Mouse (Mus musculus) inflammation-experienced regulatory T-cells, adult 6 months (primary cell): ENCODE results near the gene Kirrel2. TPM values are rescaled to one million over a fixed set of nuclear protein-coding genes. Genes with fewer than 3 reads are reported as not detected.
"Not testable (repeated sequence)": the region's sequence is repeated elsewhere in the genome, so short reads cannot be mapped to it uniquely, and the experiment has no call there.

Experiments used
- ATAC-seq: one replicate; pipeline ENCODE4 v1.8.0; 2017
- polyA plus RNA-seq, 3 experiments: library from polyadenylated mRNA; unstranded; fragments of 100-300 nt; shearing (Covaris generic); gene quantifications; one replicate each; pipeline ENCODE4 v1.2.1; 2017

Kirrel2 gene
- not detected for polyA plus RNA-seq

DNA sequence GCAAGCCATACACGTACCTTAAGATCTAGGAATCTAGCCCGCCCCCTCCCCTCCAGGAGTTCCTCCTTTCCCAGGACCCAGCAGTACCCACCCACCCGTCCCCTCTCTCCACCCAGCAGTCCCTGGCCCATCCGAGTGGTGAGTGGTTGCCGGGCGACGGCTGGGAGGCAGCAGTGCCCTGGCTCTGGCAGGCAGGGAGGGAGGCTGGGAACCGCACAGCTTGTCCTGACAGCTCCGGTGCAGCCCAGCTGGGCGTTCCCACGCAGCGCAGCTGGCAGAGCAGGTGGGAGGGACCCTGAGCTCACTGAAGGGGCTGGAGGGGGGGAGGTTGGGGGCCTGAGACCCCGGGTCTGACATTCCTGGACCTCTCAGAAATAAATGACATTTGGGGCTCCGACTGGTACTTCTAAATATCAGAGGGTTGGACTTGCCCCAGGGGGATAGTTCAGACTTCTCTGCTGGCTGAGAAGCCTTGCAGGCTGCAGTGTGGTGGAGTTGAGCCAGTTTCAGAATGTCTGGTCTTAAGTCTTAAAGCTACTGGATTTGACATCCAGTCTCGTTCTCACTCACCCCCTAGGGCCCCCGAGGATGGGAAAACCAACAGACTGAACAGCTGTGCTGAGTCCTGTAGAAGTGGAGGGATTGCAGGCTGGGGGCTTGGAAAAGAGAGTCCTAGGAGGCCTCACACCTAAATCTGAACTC is at the start of gene Kirrel2, which contains the start of gene Nphs1:
TSS of gene Kirrel2 (minus strand) at position 62 of the 702 bp plus-strand sequence.
TSS of gene Nphs1 (plus strand) at position 687 of the 702 bp plus-strand sequence.
- no peak for ATAC-seq

DNA sequence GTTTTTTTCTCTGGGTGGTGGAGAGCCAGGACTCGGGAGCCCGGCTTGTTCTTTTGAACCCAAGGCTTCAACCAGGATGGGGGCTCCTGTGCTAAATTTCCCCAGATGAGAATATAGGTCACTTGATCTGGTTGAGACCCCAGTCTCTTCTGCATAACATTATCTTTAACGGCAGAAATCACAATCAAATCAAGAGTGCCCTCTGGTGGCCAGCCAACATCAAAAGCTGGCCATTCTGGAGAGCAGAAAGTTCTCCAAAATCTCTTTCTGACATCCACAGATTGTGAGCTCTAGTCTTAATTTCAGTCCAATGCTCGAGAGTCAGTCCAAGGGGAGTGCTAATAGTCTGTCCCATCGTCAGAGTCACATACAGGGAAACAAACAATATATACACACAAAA is 43.7 kb upstream of the Kirrel2 start:
- ATAC-seq, result not testable (repeated sequence)

DNA sequence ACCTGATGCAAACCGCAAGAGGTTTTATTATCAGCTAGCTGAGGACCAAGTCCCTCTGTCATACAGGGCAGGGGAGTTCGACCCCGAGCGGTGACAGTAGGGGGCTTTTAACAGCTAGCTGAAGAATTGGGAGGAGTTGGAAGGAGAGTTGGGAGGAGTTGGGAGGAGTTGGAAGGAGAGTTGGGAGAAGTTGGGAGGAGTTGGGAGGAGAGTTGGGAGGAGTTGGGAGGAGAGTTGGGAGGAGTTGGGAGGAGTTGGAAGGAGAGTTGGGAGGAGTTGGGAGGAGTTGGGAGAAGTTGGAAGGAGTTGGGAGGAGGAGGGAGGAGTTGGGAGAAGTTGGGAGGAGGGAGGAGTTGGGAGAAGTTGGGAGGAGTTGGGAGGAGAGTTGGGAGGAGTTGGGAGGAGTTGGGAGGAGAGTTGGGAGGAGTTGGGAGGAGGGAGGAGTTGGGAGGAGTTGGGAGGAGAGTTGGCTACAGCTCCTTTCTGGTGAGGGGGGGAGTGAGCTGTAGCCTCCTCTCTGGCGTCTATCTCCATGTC is 38.1 kb upstream of the Kirrel2 start:
- ATAC-seq, result not testable (repeated sequence)

DNA sequence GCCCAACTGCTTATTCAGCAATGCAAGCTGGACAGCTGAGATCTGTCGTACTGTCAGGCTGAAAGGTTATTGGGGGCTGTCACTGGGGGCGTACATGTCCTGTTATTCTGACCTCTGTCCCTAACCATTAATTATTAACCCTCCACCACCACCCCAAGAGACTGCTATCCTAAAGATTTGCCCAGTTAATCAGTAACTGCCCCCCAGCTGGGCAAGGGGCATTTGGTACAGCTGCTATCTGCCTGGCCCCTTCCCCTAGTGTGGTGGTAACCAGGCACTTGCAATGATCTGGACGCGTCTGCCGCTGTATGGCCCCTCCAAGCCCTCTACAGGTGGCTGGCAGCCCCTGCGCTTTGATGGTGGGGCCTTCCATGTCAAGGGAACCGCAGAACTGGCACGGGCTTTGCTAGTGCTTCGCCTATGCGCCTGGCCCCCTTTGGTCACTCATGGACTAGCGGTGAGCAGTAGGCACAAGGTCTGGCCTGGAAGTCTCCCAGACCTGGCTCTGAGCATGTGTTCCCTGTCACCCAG is 36.0 kb upstream of the Kirrel2 start, which contains the start of gene Prodh2:
TSS of gene Prodh2 (plus strand) at position 222 of the 531 bp plus-strand sequence.
- ATAC-seq, result no peak

DNA sequence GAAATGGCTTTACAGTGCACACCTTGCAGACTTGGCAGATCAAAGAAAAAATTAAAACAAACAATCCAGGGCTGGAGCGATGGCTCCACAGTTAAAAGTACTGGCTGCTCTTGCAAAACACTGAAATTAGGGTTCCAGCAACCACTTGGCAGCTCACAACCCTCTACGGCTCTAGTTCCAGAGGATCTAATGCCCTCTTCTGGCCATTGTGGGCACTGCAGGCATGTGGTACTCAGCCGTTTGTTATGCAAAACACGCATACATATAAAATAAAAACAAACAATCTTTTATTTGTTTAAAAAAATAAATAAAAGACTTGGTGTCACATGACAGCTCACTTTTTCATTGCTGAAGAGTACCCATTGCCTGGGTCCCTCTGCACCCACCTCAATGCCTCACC is 35.3 kb upstream of the Kirrel2 start:
- ATAC-seq, result no peak

GRCm38 (mm10) chr7:30490957-30491307 is 33.4 kb upstream of the Kirrel2 start:
- ATAC-seq, result no peak

- ATAC-seq, result no peak
Observed at GRCm38 (mm10) chr7:30490251-30490956, 32.9 kb upstream of the Kirrel2 start.

DNA sequence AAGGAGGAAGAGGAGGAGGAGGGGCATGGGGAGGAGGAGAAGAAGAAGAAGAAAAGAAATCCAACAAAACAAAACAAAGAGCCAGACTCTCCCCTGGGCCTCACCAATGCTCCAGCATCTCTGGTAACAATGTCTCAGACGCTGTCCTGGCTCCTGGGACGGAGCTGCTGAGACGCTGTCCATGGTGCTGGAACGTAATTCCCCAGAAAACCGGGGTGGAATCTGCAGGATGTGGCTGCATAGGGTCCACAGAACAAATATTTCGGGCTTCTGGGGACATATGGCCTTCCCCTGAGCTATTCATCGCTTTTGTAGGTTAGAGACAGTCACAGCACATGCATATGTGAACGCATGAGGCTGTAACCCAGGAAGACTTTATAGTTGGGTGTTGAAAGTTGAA is 26.8 kb upstream of the Kirrel2 start:
- ATAC-seq, result no peak

GRCm38 (mm10) chr7:30477415-30478381 is 20.2 kb upstream of the Kirrel2 start:
- ATAC-seq, result no peak

DNA sequence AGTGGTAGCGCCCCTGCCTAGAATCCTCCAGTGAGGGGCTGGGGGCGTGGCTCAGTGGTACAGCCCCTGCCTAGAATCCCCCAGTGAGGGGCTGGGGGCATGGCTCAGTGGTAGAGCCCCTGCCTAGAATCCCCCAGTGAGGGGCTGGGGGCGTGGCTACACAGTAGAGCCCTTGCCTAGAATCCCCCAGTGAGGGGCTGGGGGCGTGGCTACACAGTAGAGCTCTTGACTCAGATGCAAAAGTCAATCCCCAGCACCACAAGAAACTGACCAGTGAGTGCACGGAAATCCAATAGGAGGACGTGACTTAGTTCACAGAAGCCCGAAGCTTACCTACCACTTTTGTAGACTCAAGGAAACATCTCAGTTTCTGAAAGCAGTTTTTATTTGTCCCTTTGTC is 18.6 kb upstream of the Kirrel2 start:
- ATAC-seq, result not testable (repeated sequence)

DNA sequence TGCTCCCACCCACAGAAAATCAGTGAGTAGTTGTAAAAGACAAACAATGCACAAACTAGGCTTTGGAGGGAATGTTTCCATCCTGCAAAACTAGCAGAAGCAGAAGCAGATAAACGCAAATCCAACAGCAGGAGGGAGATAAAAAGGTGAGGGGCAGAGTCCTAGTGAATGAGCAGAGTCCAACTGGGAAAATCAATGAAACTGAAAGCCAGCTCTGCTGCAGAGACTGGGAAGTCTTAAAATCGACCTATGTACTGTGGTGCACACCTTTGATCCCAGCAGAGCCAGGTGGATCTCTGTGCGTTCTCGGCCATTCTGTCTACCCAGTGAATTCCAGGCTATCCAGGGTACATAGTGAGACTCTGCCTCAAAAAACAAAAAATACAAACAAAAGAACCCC is 17.5 kb upstream of the Kirrel2 start:
- no peak for ATAC-seq

- no peak for ATAC-seq
Observed at GRCm38 (mm10) chr7:30472411-30472810, 14.9 kb upstream of the Kirrel2 start.

DNA sequence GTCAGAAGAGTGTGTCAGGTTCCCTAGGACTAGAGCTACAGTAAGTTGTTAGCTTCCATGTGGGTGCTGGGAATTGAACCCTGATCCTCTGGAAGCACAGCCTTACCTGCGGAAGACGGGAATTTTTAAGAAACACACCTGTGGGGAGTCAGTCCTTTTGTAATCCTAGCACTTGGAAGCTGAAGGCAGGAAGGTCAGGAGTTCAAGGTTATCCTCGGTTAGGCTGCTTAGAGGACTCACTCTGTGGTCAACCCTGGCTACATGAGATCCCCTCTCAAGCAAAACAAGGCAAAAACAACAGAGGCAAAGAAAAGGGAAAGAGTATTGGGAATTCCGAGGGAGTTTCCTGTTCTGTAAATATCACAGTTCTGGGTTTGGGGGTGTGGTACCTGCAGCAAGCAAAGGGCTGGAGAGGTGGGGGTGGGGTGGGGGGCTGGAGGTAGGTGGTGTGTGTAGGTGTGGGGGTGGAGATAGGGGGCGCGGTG is 7.4 kb upstream of the Kirrel2 start:
- ATAC-seq, result no peak

DNA sequence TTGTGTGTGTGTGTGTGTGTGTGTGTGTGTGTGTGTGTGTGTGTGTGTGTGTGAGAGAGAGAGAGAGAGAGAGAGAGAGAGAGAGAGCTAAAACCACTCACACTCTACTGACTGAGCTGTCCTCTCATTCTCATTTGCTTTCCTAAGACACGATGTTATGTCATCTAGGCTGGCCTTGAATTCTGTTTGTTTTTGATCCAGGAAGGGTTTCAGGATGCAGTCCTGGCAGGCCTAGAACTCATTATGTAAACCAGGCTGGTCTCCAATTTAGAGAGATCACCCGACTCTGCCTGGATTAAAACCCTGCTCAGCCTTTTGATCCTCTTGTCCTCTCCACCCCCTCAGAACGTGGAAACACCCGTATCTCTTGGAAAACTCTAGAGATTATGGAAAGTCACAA is 6.5 kb upstream of the Kirrel2 start:
- ATAC-seq, result no peak

GRCm38 (mm10) chr7:30463568-30463967 is 6.1 kb upstream of the Kirrel2 start:
- no peak for ATAC-seq

- no peak for ATAC-seq
Observed at GRCm38 (mm10) chr7:30459484-30459883, 2.0 kb upstream of the Kirrel2 start.

DNA sequence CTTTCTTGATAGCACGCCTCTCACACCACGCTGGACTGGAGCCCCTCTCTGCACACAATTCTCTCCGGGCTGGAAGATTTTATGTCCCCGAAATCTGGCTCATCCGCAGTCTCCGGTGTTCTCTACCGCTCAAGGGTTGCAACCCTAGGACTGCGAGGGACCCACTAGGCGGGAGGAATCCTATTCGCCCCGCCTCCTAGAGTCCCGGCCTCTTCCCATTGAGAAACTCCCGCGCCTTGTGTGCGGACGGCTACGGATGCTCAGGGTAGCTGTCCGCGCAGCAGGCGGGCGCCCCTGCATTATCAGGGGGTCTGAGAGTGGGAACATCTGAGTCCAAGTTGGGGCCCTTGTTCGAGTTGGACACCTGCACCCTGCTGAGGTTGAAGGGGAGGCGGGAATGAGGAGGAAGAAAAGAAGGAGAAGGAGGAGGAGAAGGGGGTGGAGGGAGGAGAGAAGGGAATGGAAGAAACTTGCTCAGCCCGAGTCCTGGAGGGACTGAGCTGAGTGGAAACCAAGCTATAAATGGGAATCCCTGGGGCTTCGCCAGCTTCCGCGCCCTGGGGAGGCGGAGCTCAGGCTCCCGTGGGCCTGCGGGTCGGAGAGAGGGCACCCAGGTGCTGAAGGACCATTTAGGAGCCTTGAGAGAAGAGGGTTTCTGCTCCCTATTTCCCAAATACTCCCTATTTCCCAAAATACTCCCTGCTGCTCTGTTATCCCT is 420 bp downstream of the Kirrel2 start:
- no peak for ATAC-seq

GRCm38 (mm10) chr7:30456487-30456886 is 1.0 kb downstream of the Kirrel2 start:
- no peak for ATAC-seq

GRCm38 (mm10) chr7:30454259-30454658 is 3.2 kb downstream of the Kirrel2 start:
- ATAC-seq, result no peak

GRCm38 (mm10) chr7:30453766-30454165 is 3.7 kb downstream of the Kirrel2 start:
- ATAC-seq, result peak; percentile 82

DNA sequence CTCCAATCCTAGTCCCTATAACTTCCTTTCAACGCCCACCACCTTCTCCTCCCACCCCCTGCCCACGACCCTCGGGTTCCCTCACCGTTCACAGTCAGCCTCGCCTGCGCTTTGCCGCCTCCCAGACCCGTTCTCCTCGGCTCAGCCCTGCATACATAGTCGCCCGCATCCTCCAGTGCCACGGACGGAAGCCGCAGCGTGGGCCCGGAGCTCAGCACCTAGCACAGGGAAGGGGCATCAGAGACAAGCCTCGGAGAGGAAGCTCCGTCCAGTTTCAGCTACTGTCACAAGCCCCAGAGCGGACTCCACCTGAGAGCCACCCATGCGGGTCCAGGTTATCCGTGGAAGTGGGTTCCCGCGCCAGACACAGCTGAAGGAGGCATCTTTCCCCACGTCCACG is 4.2 kb downstream of the Kirrel2 start:
- peak; percentile 51 for ATAC-seq

DNA sequence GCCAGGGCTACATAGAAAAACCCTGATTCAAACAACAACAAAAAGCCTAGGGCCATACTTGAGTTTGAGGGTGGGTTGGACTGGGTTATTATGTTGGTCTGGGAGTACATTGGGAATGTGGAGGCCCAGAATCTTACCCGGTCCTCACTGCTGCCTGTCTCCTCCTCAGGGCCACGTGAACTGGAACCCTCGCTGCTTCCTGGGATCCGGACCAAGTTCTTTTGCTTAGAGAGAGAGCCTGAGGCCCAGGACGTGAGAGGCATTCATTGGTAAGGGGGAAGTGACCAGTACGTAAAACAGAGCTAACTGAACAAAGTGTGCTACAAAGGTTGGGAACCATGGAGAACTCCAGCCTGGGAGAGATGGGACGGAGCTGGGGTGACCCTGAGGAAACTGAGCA is 7.2 kb downstream of the Kirrel2 start:
- no peak for ATAC-seq
